36 mouse cellular contexts compared by ENCODE assay signal in the genomic region with DNA sequence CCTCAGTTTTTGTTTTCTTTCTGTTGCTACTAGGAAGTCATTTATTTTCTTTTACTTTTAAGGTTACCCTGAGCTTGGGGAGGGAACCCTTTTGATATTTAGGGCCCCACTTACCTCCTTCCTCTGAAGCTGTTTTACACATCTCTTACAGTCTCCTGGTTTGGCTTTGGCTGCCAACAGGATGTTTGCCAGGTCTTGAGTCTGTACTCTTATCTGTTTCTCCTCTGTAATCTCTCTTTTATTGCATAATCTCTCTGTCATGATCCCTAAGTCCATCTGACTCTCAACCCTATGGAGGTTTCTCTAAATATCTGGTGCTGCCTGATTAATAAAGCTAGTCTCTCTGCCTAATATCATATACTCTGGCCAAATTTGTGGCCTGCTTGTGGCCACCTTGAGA. TPM values are rescaled to one million over a fixed set of nuclear protein-coding genes. Genes with fewer than 3 reads are reported as not detected.
"Had no signal": no experiment of that assay in that cellular context is flagged by ENCODE, and none has a peak within 500 bp of the region (broad histone marks: within the 10 kb centered on the region; RNA-seq: fewer than 3 reads in every experiment).

No protein-coding gene starts in this region.

- H3K4me2 ChIP-seq: heart, embryonic 13.5 days; heart, embryonic 15.5 days; hindbrain, embryonic 12.5 days; hindbrain, embryonic 14.5 days; limb, embryonic 13.5 days; limb, embryonic 15.5 days; liver, embryonic 13.5 days; liver, embryonic 15.5 days had no signal

- DNase-seq: gastrocnemius, adult 2 months; gastrocnemius, postnatal 10 days; gastrocnemius, postnatal 25 days; heart, adult 2 months; heart, postnatal 14 days; heart, postnatal 4 days; kidney, adult 18-20 months; kidney, adult 8-10 months; kidney, postnatal 10 days; kidney, postnatal 25 days; kidney, postnatal 4 days; liver, embryonic 13.5 days had no signal

- H3K36me3 ChIP-seq: heart, embryonic 13.5 days; heart, embryonic 15.5 days; hindbrain, embryonic 10.5 days; hindbrain, embryonic 12.5 days; limb, embryonic 13.5 days; limb, embryonic 15.5 days; liver, embryonic 13.5 days; liver, embryonic 15.5 days had no signal

- H3K27me3 ChIP-seq: heart, embryonic 13.5 days; heart, embryonic 15.5 days; hindbrain, embryonic 12.5 days; limb, embryonic 13.5 days; limb, embryonic 15.5 days; liver, embryonic 13.5 days; liver, embryonic 15.5 days had no signal

- H3K27ac ChIP-seq: gastrocnemius, adult 2 months; heart, adult 2 months; heart, embryonic 13.5 days; heart, embryonic 15.5 days; hindbrain, embryonic 10.5 days; hindbrain, embryonic 12.5 days; hindbrain, embryonic 14.5 days; layer of hippocampus, adult 2 months; left cerebral cortex, adult 2 months; limb, embryonic 13.5 days; limb, embryonic 15.5 days; liver, embryonic 13.5 days; liver, embryonic 15.5 days had no signal

- H3K9me3 ChIP-seq: heart, embryonic 13.5 days; heart, embryonic 15.5 days; hindbrain, embryonic 10.5 days; hindbrain, embryonic 12.5 days; limb, embryonic 13.5 days; limb, embryonic 15.5 days; liver, embryonic 13.5 days; liver, embryonic 15.5 days had no signal

- H3K4me3 ChIP-seq: gastrocnemius, adult 2 months; heart, adult 2 months; heart, embryonic 13.5 days; heart, embryonic 15.5 days; hindbrain, embryonic 10.5 days; hindbrain, embryonic 12.5 days; layer of hippocampus, adult 2 months; left cerebral cortex, adult 2 months; limb, embryonic 13.5 days; limb, embryonic 15.5 days; liver, embryonic 13.5 days; liver, embryonic 15.5 days had no signal

- H3K9ac ChIP-seq: heart, embryonic 13.5 days; heart, embryonic 15.5 days; hindbrain, embryonic 12.5 days; hindbrain, embryonic 14.5 days; limb, embryonic 13.5 days; limb, embryonic 15.5 days; liver, embryonic 13.5 days; liver, embryonic 15.5 days had no signal

- H3K4me1 ChIP-seq: heart, embryonic 13.5 days; heart, embryonic 15.5 days; hindbrain, embryonic 10.5 days; hindbrain, embryonic 12.5 days; limb, embryonic 13.5 days; limb, embryonic 15.5 days; liver, embryonic 13.5 days; liver, embryonic 15.5 days had no signal

- ATAC-seq: hindbrain, embryonic 16.5 days; inflammation-experienced regulatory T-cells, adult 6 months; intestine, embryonic 16.5 days had no signal

RNA-seq across cellular contexts. Expression of a gene that starts 15.2 kb away (rescaled TPM):
- total RNA-seq: gastrocnemius, adult 2 months; gastrocnemius, postnatal 10 days; gastrocnemius, postnatal 25 days; gastrocnemius, postnatal 4 days; granulocyte monocyte progenitor cell, adult 5-6 weeks; heart, adult 2 months; heart, postnatal 14 days; heart, postnatal 4 days; layer of hippocampus, adult 2 months; layer of hippocampus, postnatal 10 days; layer of hippocampus, postnatal 25 days; left cerebral cortex, adult 2 months; left cerebral cortex, postnatal 14 days; left cerebral cortex, postnatal 36 days had no signal
- polyA plus RNA-seq: heart, adult 2 months; heart, embryonic 13.5 days; hindbrain, embryonic 10.5 days; hindbrain, embryonic 12.5 days; hindbrain, embryonic 14.5 days; hindbrain, embryonic 16.5 days; inflammation-experienced regulatory T-cells, adult 6 months; intestine, embryonic 16.5 days; kidney, embryonic 14.5 days; kidney, embryonic 16.5 days; limb, embryonic 11.5 days; limb, embryonic 13.5 days; limb, embryonic 15.5 days had no signal

RNA-seq across cellular contexts. Expression of a gene that starts 47.1 kb away (rescaled TPM):
- total RNA-seq: gastrocnemius, adult 2 months; gastrocnemius, postnatal 10 days; gastrocnemius, postnatal 25 days; gastrocnemius, postnatal 4 days; granulocyte monocyte progenitor cell, adult 5-6 weeks; heart, adult 2 months; heart, postnatal 14 days; heart, postnatal 4 days; layer of hippocampus, adult 2 months; layer of hippocampus, postnatal 10 days; layer of hippocampus, postnatal 25 days; left cerebral cortex, adult 2 months; left cerebral cortex, postnatal 14 days; left cerebral cortex, postnatal 36 days had no signal
- polyA plus RNA-seq: frontal cortex, adult 2 months; heart, adult 2 months; heart, embryonic 13.5 days; heart, embryonic 15.5 days; heart, postnatal 0 days; hindbrain, embryonic 10.5 days; hindbrain, embryonic 12.5 days; hindbrain, embryonic 14.5 days; hindbrain, embryonic 16.5 days; inflammation-experienced regulatory T-cells, adult 6 months; intestine, embryonic 16.5 days; kidney, embryonic 14.5 days; kidney, embryonic 16.5 days; limb, embryonic 11.5 days; limb, embryonic 13.5 days; limb, embryonic 15.5 days; liver, embryonic 13.5 days; liver, embryonic 15.5 days had no signal
